Comparison of ENCODE assay signal across 8 mouse cellular contexts in genomic region chr11:79686501-79687121, GRCm38 (mm10).
DNase-seq lines count a peak whose midpoint lies in the region; ATAC-seq lines count a peak whose summit lies in the region.

No protein-coding gene starts in this region.

- ATAC-seq in megakaryocyte progenitor cell, adult 5-6 weeks (replicated peaks; ENCODE audit: poor library complexity), result peak; percentile 99

- DNase-seq in R1 (ENCODE audit: low read depth, low spot score), result peak; percentile 88
- DNase-seq in cerebellum, postnatal 14 days, result peak; percentile 95 to 97
- peak; percentile 88 for DNase-seq in gastrocnemius, adult 18-20 months (ENCODE audit: low spot score)
- DNase-seq in hindlimb bud, embryonic 11.5 days (ENCODE audit: extremely low spot score, low read depth, low spot score), result peak; percentile 57
- peak; percentile 90 to 95 for DNase-seq in left cerebral cortex, adult 18-20 months (ENCODE audit: low spot score in 2 of 2)
- DNase-seq in right cerebral cortex, postnatal 10 days (ENCODE audit: low spot score in 2 of 2), result peak; percentile 83 to 90
- peak; percentile 91 for DNase-seq in urinary bladder, postnatal 14 days (ENCODE audit: low spot score)

Comparison
In these comparisons a context has a peak if more than half of its experiments do, and no peak if none do; other contexts are left out.
1. Peak in every context shown above with its lines: DNase-seq and ATAC-seq.